Mouse (Mus musculus) ES-CJ7 (cell line): ENCODE measurements around the gene Abi2.
"Not testable (repeated sequence)": the region's sequence is repeated elsewhere in the genome, so short reads cannot be mapped to it uniquely, and the experiment has no call there.

Experiments
- DNase-seq: peaks from one replicate; pipeline ENCODE4 v3.0.0; 2011; ENCODE audit warnings: low read depth, low spot score

Abi2 gene

GRCm38 (mm10) chr1:60409168-60409828 lies at the start of gene Abi2:
Gene Abi2 (plus strand): TSS chr1:60409619.
- peak; percentile 94 for DNase-seq

- DNase-seq = no peak
Measured at GRCm38 (mm10) chr1:60361626-60362025, 47.8 kb upstream of the Abi2 start.

- DNase-seq = no peak
Measured at GRCm38 (mm10) chr1:60376556-60376955, 32.9 kb upstream of the Abi2 start.

GRCm38 (mm10) chr1:60381910-60382309 lies 27.5 kb upstream of the Abi2 start:
- DNase-seq = no peak

GRCm38 (mm10) chr1:60404848-60405247 lies 4.6 kb upstream of the Abi2 start:
- peak; percentile 78 for DNase-seq

GRCm38 (mm10) chr1:60408501-60409167 lies 785 bp upstream of the Abi2 start:
- no peak for DNase-seq

GRCm38 (mm10) chr1:60409928-60410817 lies 754 bp downstream of the Abi2 start:
- DNase-seq = peak; percentile 27

GRCm38 (mm10) chr1:60416724-60417123 lies 7.3 kb downstream of the Abi2 start:
- no peak for DNase-seq

- DNase-seq = peak; percentile 39
Measured at GRCm38 (mm10) chr1:60423882-60424281, 14.5 kb downstream of the Abi2 start.

GRCm38 (mm10) chr1:60428341-60428740 lies 18.9 kb downstream of the Abi2 start:
- no peak for DNase-seq

- peak; percentile 73 for DNase-seq
Measured at GRCm38 (mm10) chr1:60428932-60429331, 19.5 kb downstream of the Abi2 start.

GRCm38 (mm10) chr1:60431531-60431930 lies 22.1 kb downstream of the Abi2 start:
- DNase-seq = peak; percentile 70

GRCm38 (mm10) chr1:60432497-60432896 lies 23.1 kb downstream of the Abi2 start:
- peak; percentile 96 for DNase-seq

GRCm38 (mm10) chr1:60441438-60441837 lies 32.0 kb downstream of the Abi2 start:
- DNase-seq = not testable (repeated sequence)

GRCm38 (mm10) chr1:60447067-60447466 lies 37.6 kb downstream of the Abi2 start:
- peak; percentile 64 for DNase-seq

- no peak for DNase-seq
Measured at GRCm38 (mm10) chr1:60449896-60450295, 40.5 kb downstream of the Abi2 start.

- DNase-seq = no peak
Measured at GRCm38 (mm10) chr1:60460623-60461022, 51.2 kb downstream of the Abi2 start.

- no peak for DNase-seq
Measured at GRCm38 (mm10) chr1:60469491-60469890, 60.1 kb downstream of the Abi2 start.

GRCm38 (mm10) chr1:60470541-60470940 lies 61.1 kb downstream of the Abi2 start:
- no peak for DNase-seq

GRCm38 (mm10) chr1:60481561-60481960 lies 72.1 kb downstream of the Abi2 start:
- no peak for DNase-seq

- no peak for DNase-seq
Measured at GRCm38 (mm10) chr1:60482881-60483280, 73.5 kb downstream of the Abi2 start.

- no peak for DNase-seq
Measured at GRCm38 (mm10) chr1:60485649-60486048, 76.2 kb downstream of the Abi2 start.
